Mouse (Mus musculus) forebrain, embryonic 13.5 days (tissue): ENCODE results near the gene Nrd1. TPM values are rescaled to one million over a fixed set of nuclear protein-coding genes. Genes with fewer than 3 reads are reported as not detected.

Experiments used
- ATAC-seq: fragments of 200-750 bp; cut with Nextera tagmentation; 2 replicates; pipeline ENCODE4 v1.8.0; 2017
- H3K27ac ChIP-seq: fragments of 300-500 bp; sonication (generic); 2 replicates; pipeline ENCODE4 v1.5.1; 2015; ENCODE audit warnings: inconsistent platforms, mild to moderate bottlenecking, moderate library complexity
- H3K27me3 ChIP-seq: fragments of 300-500 bp; sonication (generic); 2 replicates; pipeline ENCODE4 v1.6.1; 2015; ENCODE audit warnings: mild to moderate bottlenecking, inconsistent platforms
- H3K36me3 ChIP-seq: fragments of 300-500 bp; sonication (generic); 2 replicates; pipeline ENCODE4 v1.6.1; 2015; ENCODE audit warnings: mild to moderate bottlenecking, inconsistent platforms; ENCODE audit not compliant: poor library complexity, severe bottlenecking
- H3K4me1 ChIP-seq: fragments of 300-500 bp; sonication (generic); 2 replicates; pipeline ENCODE4 v1.6.1; 2015; ENCODE audit warnings: inconsistent platforms
- H3K4me2 ChIP-seq: fragments of 300-500 bp; sonication (generic); 2 replicates; pipeline ENCODE4 v1.6.1; 2015; ENCODE audit warnings: inconsistent platforms, mild to moderate bottlenecking, moderate library complexity
- H3K4me3 ChIP-seq: fragments of 300-500 bp; sonication (generic); 2 replicates; pipeline ENCODE4 v1.5.1; 2015; ENCODE audit warnings: mild to moderate bottlenecking, inconsistent platforms
- H3K9ac ChIP-seq: fragments of 300-500 bp; sonication (generic); 2 replicates; pipeline ENCODE4 v1.6.1; 2015; ENCODE audit warnings: mild to moderate bottlenecking, inconsistent platforms
- H3K9me3 ChIP-seq: fragments of 300-500 bp; sonication (generic); replicated peaks from 2 replicates; pipeline ENCODE4 v1.6.1; 2016; ENCODE audit warnings: inconsistent platforms
- WGBS: fragments of 180-500 bp; shearing (Covaris S2); methylation state at CpG from one replicate; pipeline ENCODE4 v1.1.7; 2015; 5-methylcytosine and 5-hydroxymethylcytosine counted together
- polyA plus RNA-seq: library from polyadenylated mRNA; unstranded; fragments of >200 nt; fragmentation: Nextera tagmentation; extraction: Ambion mirVana; gene quantifications from 2 replicates; pipeline ENCODE4 v1.2.1, GENCODE M21; 2015

Nrd1 gene
- polyA plus RNA-seq, 1 experiment from 2014 or later = 83.3 TPM

DNA sequence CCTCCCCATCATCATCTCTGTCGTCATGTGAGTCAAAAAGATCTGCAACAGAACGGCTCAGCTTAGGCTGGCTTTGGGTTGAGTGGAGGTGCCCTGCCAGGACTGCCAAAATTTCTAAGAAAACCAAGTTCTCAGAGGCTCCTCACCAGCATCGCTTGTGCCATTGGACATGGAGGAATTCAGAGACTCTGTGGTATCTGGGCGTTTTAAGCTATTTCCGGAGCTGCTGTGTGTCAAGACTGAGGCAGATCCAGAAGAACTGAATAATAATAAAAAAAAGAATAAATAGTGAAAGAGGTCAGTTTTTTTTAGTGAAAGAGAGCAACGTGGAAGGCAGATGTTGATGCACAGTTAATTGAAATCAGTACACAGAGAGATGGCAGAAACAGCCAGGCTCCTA lies 72.4 kb downstream of the Nrd1 start:
- H3K27me3 ChIP-seq = no peaks in the 10 kb centered on the region
- H3K4me2 ChIP-seq = no peak overlapping the region
- no peaks in the 10 kb centered on the region for H3K9me3 ChIP-seq
- no peak overlapping the region for H3K4me3 ChIP-seq
- 94% methylated on average over 6 of the region's 6 CpGs for WGBS
- H3K9ac ChIP-seq = no peak overlapping the region
- ATAC-seq = no peak
- H3K36me3 ChIP-seq = peaks cover 36% of the 10 kb centered on the region
- H3K4me1 ChIP-seq = no peaks in the 10 kb centered on the region
- H3K27ac ChIP-seq = no peak overlapping the region

DNA sequence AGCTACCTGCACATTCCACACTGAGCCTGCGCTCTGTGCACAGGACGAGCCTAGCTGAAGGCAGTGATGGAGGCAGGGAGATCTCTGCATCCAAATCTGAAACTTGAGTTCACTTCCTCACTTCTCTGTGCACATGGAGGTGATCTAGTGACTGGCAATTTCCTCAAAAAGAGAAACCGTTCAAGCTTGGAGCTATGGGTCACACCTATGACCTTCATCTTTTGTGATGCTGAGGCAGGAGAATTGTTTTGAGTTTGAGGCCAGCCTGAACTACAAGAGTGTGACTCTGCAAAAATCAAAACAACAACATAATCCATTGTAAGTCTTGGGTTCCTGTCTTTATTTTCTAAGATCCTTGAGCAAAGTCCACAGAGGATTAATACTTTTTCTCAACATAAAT lies 72.8 kb downstream of the Nrd1 start:
- no peak overlapping the region for H3K4me2 ChIP-seq
- no peaks in the 10 kb centered on the region for H3K27me3 ChIP-seq
- H3K4me1 ChIP-seq = no peaks in the 10 kb centered on the region
- no peak overlapping the region for H3K9ac ChIP-seq
- H3K9me3 ChIP-seq = no peaks in the 10 kb centered on the region
- peaks cover 34% of the 10 kb centered on the region for H3K36me3 ChIP-seq
- ATAC-seq = no peak
- WGBS = 91% methylated on average over 3 of the region's 3 CpGs
- H3K4me3 ChIP-seq = no peak overlapping the region
- no peak overlapping the region for H3K27ac ChIP-seq

DNA sequence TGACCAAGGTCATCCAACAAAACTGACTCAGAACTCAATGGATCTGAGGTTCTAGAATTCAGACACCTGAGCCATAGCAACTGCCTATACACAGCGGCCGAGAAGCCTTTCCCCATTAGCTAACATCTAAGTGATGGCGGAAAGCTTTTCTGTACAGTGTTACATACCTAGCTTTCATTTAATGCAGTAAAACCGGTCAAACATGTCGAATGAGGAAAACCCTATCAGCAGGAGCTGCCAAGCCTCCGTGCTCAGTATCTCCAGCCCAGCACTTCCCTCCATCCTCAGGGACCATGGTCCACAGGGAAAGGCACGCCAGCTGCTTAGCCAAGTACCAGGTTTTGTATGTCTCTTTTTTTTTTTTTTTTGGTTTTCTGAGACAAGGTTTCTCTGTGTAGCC lies 78.5 kb downstream of the Nrd1 start:
- Histone ChIP-seq H3K9me3 (no peaks in the 10 kb centered on the region), H3K27me3 (no peaks in the 10 kb centered on the region), H3K9ac (no peak overlapping the region), H3K4me3 (no peak overlapping the region), H3K4me1 (no peaks in the 10 kb centered on the region), H3K36me3 (peaks cover 45% of the 10 kb centered on the region), H3K27ac (no peak overlapping the region), H3K4me2 (no peak overlapping the region)
- WGBS = 96% methylated on average over 7 of the region's 7 CpGs
- no peak for ATAC-seq

DNA sequence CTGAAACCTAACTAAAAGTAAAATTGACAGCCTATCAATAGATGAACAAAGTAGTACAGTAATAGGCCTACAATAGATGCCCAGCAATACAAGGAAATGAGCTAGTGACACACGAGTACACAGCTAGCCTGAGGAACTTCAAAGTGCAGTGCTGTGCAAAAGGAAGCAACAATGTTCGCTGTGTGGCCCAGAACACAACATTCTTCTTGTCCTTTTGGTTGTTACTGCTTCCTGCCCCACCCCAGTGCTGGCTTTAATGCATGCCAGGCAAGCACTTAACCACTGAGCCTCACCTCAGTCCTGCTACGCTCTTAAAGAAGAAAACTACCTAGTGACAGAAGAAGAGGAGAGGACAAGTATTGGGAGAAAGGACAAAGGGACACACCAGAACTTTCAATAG lies 79.2 kb downstream of the Nrd1 start:
- Histone ChIP-seq H3K9me3 (no peaks in the 10 kb centered on the region), H3K27me3 (no peaks in the 10 kb centered on the region), H3K9ac (no peak overlapping the region), H3K4me1 (no peaks in the 10 kb centered on the region), H3K27ac (no peak overlapping the region), H3K36me3 (peaks cover 45% of the 10 kb centered on the region), H3K4me3 (no peak overlapping the region), H3K4me2 (no peak overlapping the region)
- ATAC-seq = no peak
- WGBS = 78% methylated on average over 3 of the region's 3 CpGs

DNA sequence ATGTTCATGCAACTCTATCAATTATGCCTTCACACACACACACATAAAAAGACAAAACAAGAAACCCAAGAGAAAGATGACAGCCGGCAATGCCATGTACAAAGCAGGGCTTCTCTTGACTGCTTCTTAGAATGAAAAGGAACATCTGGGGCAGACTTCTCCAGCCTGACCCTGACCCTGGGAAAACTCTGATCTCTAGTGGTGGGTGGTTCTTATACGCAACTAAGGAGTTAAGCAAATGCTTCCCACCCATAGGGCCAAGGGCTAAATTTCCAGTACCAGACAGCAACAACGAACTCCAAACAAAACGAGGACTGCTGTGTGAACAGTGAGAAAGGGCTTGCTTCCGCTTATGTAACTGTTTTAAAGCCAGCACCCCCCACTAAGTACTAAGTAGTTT lies 79.7 kb downstream of the Nrd1 start:
- Histone ChIP-seq H3K27ac (no peak overlapping the region), H3K9ac (no peak overlapping the region), H3K27me3 (no peaks in the 10 kb centered on the region), H3K4me3 (no peak overlapping the region), H3K4me2 (no peak overlapping the region), H3K36me3 (peaks cover 45% of the 10 kb centered on the region), H3K9me3 (no peaks in the 10 kb centered on the region), H3K4me1 (no peaks in the 10 kb centered on the region)
- no peak for ATAC-seq
- WGBS = 79% methylated on average over 5 of the region's 5 CpGs

DNA sequence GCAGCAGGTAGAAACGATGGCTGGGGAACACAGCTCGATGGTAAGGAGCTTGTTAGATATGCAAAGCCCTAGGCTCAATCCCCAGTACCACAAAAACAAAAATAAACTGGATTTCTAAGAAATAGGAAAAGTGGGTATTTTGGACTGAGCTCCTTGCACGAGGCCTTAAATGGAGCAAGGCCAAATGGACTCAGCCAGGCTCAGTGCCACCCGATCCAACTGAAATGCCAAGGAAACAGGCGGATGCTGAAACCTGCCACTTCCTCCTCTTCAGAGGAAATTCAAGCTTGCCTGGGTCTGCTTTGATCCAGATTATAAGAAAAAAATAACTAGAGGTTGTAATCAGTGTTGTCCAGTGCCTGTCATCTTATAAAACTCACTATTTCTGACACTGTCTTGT lies 88.7 kb downstream of the Nrd1 start:
- H3K9me3 ChIP-seq = no peaks in the 10 kb centered on the region
- no peak overlapping the region for H3K4me3 ChIP-seq
- no peaks in the 10 kb centered on the region for H3K4me1 ChIP-seq
- no peaks in the 10 kb centered on the region; the same call in none of the 2 replicates for H3K36me3 ChIP-seq
- H3K27me3 ChIP-seq = no peaks in the 10 kb centered on the region
- no peak overlapping the region for H3K9ac ChIP-seq
- H3K4me2 ChIP-seq = no peak overlapping the region
- no peak overlapping the region for H3K27ac ChIP-seq
- 92% methylated on average over 5 of the region's 5 CpGs for WGBS
- ATAC-seq = no peak

DNA sequence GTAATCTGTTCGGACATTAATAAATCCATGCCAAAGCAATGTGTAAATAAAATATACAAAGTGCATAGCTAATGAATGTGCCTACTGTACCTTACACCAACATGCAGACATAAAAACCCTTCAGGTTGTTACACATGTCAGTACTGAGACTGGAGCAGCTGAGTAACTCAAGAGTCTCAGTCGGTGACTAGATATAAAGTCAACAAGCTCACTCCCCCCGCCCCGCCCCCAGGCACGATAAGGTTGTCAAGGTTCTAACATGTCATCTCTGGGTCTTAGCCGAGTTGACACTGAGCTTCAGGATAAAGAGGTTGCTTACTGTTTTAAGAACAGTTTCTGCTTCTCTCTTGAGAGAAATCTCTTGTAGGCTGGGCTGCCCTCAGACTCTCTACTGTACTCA lies 89.5 kb downstream of the Nrd1 start:
- WGBS = 93% methylated on average over 6 of the region's 6 CpGs
- Histone ChIP-seq H3K4me2 (no peak overlapping the region), H3K9me3 (no peaks in the 10 kb centered on the region), H3K4me3 (no peak overlapping the region), H3K9ac (no peak overlapping the region), H3K36me3 (no peaks in the 10 kb centered on the region; the same call in none of the 2 replicates), H3K27ac (no peak overlapping the region), H3K4me1 (no peaks in the 10 kb centered on the region), H3K27me3 (no peaks in the 10 kb centered on the region)
- no peak for ATAC-seq

DNA sequence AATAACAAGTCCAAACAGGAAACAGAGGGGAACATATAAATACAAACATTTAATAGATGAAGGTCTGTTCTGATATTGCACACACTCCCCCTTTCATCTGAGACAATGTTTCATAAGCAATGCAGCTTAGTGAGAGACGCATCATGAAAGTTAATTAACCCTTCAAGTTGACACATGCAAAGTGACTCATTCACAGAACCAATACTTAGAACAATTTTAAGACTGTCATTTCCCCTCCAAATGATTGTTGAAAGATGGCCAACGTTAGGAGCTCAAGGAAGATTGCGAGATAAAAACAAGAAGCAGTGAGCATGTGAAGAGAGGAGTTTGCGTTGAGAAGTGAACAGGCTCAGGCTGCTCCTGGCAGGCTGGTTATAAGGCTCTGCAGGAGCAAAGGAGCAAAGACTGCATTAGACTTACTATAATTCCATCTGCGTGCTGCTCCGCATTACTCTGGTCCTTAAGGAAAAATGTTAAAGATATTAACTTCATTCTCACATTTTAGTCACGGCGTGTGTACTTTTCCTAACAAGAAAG lies 90.9 kb downstream of the Nrd1 start:
- no peaks in the 10 kb centered on the region for H3K9me3 ChIP-seq
- H3K4me1 ChIP-seq = no peaks in the 10 kb centered on the region
- H3K27ac ChIP-seq = no peak overlapping the region
- peaks cover under 1% of the 10 kb centered on the region; the same call in 1 of the 2 replicates for H3K36me3 ChIP-seq
- no peak overlapping the region for H3K4me3 ChIP-seq
- H3K4me2 ChIP-seq = no peak overlapping the region
- 73% methylated on average over 8 of the region's 8 CpGs for WGBS
- no peaks in the 10 kb centered on the region for H3K27me3 ChIP-seq
- no peak overlapping the region for H3K9ac ChIP-seq
- no peak for ATAC-seq

DNA sequence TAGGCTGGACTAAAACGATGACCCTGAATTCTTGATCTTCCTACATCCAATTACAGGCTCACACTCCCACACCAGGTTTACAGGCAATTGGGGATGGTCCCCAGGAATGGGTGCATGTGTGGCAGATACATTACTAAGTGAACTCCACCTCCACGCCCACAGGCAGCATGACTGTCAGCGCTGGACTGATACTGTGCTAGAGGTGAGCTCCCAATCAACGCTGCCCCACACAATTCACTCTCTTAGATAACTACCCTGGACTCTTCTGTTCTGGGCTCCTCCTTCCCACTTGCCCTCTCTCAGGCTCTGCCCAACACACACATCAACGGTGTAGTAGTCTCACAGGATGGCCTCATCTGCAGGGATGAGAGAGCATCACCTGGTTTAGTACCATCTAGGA lies 91.9 kb downstream of the Nrd1 start:
- Histone ChIP-seq H3K36me3 (peaks cover 7% of the 10 kb centered on the region; the same call in 1 of the 2 replicates), H3K4me1 (no peaks in the 10 kb centered on the region), H3K27me3 (no peaks in the 10 kb centered on the region), H3K27ac (no peak overlapping the region), H3K9me3 (no peaks in the 10 kb centered on the region), H3K4me2 (no peak overlapping the region), H3K9ac (no peak overlapping the region), H3K4me3 (no peak overlapping the region)
- no peak for ATAC-seq
- 92% methylated on average over 5 of the region's 5 CpGs for WGBS

- H3K36me3 ChIP-seq = peaks cover 7% of the 10 kb centered on the region; the same call in 1 of the 2 replicates
- H3K4me2 ChIP-seq = no peak overlapping the region
- no peak overlapping the region for H3K27ac ChIP-seq
- H3K4me3 ChIP-seq = no peak overlapping the region
- H3K4me1 ChIP-seq = no peaks in the 10 kb centered on the region
- no peaks in the 10 kb centered on the region for H3K9me3 ChIP-seq
- H3K9ac ChIP-seq = no peak overlapping the region
- no peak for ATAC-seq
- 83% methylated on average over 2 of the region's 2 CpGs for WGBS
- H3K27me3 ChIP-seq = no peaks in the 10 kb centered on the region
Observed at GRCm38 (mm10) chr4:109094269-109094668, 93.8 kb downstream of the Nrd1 start.

DNA sequence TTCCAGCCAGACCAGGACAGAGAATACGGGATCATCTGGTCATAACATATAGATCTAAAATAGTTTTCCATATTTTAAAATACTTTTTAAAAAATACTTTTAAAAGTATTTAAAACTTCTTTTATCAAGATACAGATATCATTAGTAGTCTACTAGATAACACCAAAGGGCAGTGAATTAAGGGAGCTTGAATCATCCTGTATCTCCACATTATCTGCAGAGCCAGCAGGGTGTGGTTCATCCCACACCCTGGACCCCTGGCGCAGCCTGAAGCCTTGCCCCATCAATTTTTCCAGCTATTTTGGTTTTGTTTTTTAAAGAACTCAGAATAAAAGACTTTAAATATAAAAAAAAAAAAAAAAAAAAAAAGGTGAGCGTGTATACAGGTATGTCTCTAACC lies 98.4 kb downstream of the Nrd1 start:
- Histone ChIP-seq H3K9ac (no peak overlapping the region), H3K4me1 (no peaks in the 10 kb centered on the region), H3K36me3 (peaks cover 13% of the 10 kb centered on the region), H3K4me2 (no peak overlapping the region), H3K4me3 (no peak overlapping the region), H3K27ac (no peak overlapping the region), H3K9me3 (no peaks in the 10 kb centered on the region), H3K27me3 (no peaks in the 10 kb centered on the region)
- 97% methylated on average over 3 of the region's 3 CpGs for WGBS
- no peak for ATAC-seq

DNA sequence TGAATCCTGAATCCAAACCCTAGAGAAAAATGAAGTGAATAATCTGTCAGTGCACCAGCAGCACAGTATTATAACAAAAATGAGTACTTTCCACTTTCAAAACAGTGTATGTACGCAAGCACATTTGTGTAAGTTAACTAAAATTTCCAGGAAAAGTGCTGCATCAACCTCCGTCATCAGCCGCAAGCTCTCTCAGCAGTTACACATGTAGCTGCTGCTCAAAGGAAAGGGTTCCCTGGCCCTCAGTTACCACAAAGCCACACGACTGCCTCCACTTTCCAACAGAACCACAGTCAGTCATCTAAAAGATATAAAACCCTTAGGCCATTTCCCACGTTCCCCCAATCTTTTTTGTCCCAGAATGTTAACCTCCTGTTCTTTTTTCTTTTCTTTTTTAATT lies 102.1 kb downstream of the Nrd1 start:
- 0 out of 2 replicates have a peak, but pooled peaks cover 5% of the 10 kb centered on the region for H3K4me1 ChIP-seq
- ATAC-seq = no peak
- H3K36me3 ChIP-seq = peaks cover 6% of the 10 kb centered on the region
- 90% methylated on average over 5 of the region's 5 CpGs for WGBS
- H3K9ac ChIP-seq = no peak overlapping the region
- H3K27me3 ChIP-seq = no peaks in the 10 kb centered on the region
- H3K27ac ChIP-seq = no peak overlapping the region
- H3K4me2 ChIP-seq = no peak overlapping the region
- H3K9me3 ChIP-seq = no peaks in the 10 kb centered on the region
- H3K4me3 ChIP-seq = no peak overlapping the region

DNA sequence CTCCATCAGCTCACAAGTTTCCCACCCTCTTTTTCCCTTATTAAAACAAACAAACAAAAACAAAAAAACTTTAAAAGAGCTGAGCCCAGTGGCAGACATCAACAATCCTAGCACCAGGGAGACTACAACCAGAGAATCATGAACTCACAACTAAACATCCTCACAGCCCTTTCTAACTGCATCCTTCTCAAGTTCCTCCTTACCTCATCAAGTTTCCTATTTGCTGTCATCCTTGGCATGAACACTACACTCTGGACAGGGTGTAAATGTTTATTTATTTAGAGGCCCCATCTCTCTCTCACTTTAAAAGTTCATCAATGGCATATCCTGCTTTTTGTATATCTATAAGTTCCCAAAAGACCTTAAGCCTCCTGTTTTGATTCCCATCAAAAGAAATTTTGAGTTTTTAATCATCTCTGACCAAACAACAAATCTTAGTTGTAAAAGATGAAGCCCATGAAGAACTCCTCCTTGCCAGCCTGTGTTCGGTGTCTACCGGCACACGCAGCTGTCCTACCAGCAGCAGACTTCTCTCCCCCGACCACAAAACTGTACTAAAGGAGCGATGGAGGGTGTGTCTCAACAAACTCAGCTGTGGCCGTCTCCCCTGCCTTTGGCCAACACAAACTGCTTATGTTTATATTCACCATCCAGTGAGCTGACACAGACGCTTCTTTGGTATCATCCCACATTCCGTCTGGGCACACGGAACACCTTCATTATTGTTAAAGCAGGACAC lies 102.9 kb downstream of the Nrd1 start:
- Histone ChIP-seq H3K4me3 (no peak overlapping the region), H3K36me3 (peaks cover 6% of the 10 kb centered on the region), H3K9me3 (no peaks in the 10 kb centered on the region), H3K27me3 (no peaks in the 10 kb centered on the region), H3K9ac (no peak overlapping the region), H3K4me1 (0 out of 2 replicates have a peak, but pooled peaks cover 5% of the 10 kb centered on the region), H3K27ac (no peak overlapping the region), H3K4me2 (no peak overlapping the region)
- 90% methylated on average over 9 of the region's 9 CpGs for WGBS
- ATAC-seq = no peak
